Mouse (Mus musculus) liver, postnatal 0 days (tissue): ENCODE results near the gene Ctcf. TPM values are rescaled to one million over a fixed set of nuclear protein-coding genes. Genes with fewer than 3 reads are reported as not detected.

Experiments used
- ATAC-seq: fragments of 200-750 bp; cut with Nextera tagmentation; 2 replicates; pipeline ENCODE4 v1.8.0; 2017; ENCODE audit warnings: mild to moderate bottlenecking, moderate library complexity
- DNase-seq: peaks from one replicate; pipeline ENCODE4 v3.0.0-alpha.2; 2016
- H3K27ac ChIP-seq: fragments of 300-500 bp; sonication (generic); 2 replicates; pipeline ENCODE4 v1.5.1; 2014; ENCODE audit warnings: antibody characterized with exemption, moderate library complexity, mild to moderate bottlenecking, low read depth
- H3K27me3 ChIP-seq: fragments of 300-500 bp; sonication (generic); 2 replicates; pipeline ENCODE4 v1.6.1; 2014; ENCODE audit warnings: low read length, control low read depth, mixed read lengths; ENCODE audit not compliant: insufficient read depth
- H3K36me3 ChIP-seq: fragments of 300-500 bp; sonication (generic); replicated peaks from 2 replicates; pipeline ENCODE4 v1.6.1; 2014; ENCODE audit warnings: mild to moderate bottlenecking, control low read depth, low read length, moderate library complexity, mixed read lengths; ENCODE audit not compliant: insufficient read depth
- H3K4me1 ChIP-seq: fragments of 300-500 bp; sonication (generic); 2 replicates; pipeline ENCODE4 v1.6.1; 2014; ENCODE audit warnings: antibody characterized with exemption, mild to moderate bottlenecking, control low read depth; ENCODE audit not compliant: insufficient read depth
- H3K4me2 ChIP-seq: fragments of 300-500 bp; sonication (generic); 2 replicates; pipeline ENCODE4 v1.6.1; 2014; ENCODE audit warnings: low read depth, mild to moderate bottlenecking, low read length, moderate library complexity, mixed read lengths
- H3K4me3 ChIP-seq: fragments of 300-500 bp; sonication (generic); 2 replicates; pipeline ENCODE4 v1.5.1; 2014; ENCODE audit warnings: low read depth, low read length
- H3K9ac ChIP-seq: fragments of 300-500 bp; sonication (generic); replicated peaks from 2 replicates; pipeline ENCODE4 v1.6.1; 2014; ENCODE audit warnings: mild to moderate bottlenecking, moderate library complexity
- H3K9me3 ChIP-seq: fragments of 300-500 bp; sonication (generic); 2 replicates; pipeline ENCODE4 v1.6.1; 2016; ENCODE audit warnings: mild to moderate bottlenecking, control low read depth, low read length, mixed read lengths
- CTCF ChIP-seq: sonication (generic); IDR thresholded peaks from 2 replicates; pipeline ENCODE4 v1.5.1; 2016; ENCODE audit warnings: antibody characterized with exemption, low read depth
- EP300 ChIP-seq: IDR thresholded peaks from 2 replicates; pipeline ENCODE4 v1.6.1; 2016; ENCODE audit warnings: antibody characterized with exemption, low read depth, mild to moderate bottlenecking
- WGBS: fragments of 180-500 bp; shearing (Covaris S2); extraction: QIAGEN DNeasy Blood & Tissue Kit; methylation state at CpG from one replicate; pipeline ENCODE4 v1.1.7; 2014; ENCODE audit not compliant: insufficient replicate concordance; 5-methylcytosine and 5-hydroxymethylcytosine counted together
- polyA plus RNA-seq: library from polyadenylated mRNA; unstranded; fragments of >200 nt; fragmentation: Nextera tagmentation; extraction: Ambion mirVana; gene quantifications from 2 replicates; pipeline ENCODE4 v1.2.1, GENCODE M21; 2015

Gene Ctcf
- polyA plus RNA-seq, 1 experiment from 2014 or later: 41.1 TPM

DNA sequence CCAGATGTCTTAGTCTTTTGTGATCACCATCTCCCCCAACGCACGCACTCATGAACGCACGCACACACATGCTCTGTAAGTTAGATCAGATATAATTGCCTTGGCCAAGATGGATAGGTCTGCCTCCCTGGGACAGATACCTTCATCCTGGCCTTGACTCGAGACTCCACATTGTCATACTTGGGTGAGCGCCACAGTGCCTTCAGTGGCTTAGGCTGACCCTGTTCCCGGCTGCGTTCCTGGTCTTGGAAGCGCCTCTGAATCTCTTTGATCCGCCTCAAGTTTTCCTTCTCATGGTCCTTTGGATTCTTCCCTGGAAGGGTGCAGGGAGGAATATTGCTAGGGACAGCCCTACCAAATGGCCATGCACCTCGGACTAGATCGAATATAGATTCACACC is 70.1 kb downstream of the Ctcf start:
- Histone ChIP-seq H3K27me3 (no peaks in the 10 kb centered on the region), H3K36me3 (no peaks in the 10 kb centered on the region; the same call in 1 of the 2 replicates), H3K27ac (no peak overlapping the region), H3K4me1 (peaks cover 14% of the 10 kb centered on the region), H3K9ac (no peak overlapping the region), H3K9me3 (no peaks in the 10 kb centered on the region), H3K4me2 (no peak overlapping the region), H3K4me3 (no peak overlapping the region)
- no peak for TF ChIP-seq CTCF
- DNase-seq: no peak
- no peak for ATAC-seq
- WGBS: 84% methylated on average over 12 of the region's 12 CpGs

- 2% methylated on average over 55 of the region's 55 CpGs for WGBS
- H3K4me3 ChIP-seq: peak within 1 kb of the TSS; percentile 76
- H3K27me3 ChIP-seq: no peaks in the 10 kb centered on the region
- no peaks in the 10 kb centered on the region; the same call in 1 of the 2 replicates for H3K36me3 ChIP-seq
- H3K9me3 ChIP-seq: no peaks in the 10 kb centered on the region
- no peak within 1 kb of the TSS for H3K27ac ChIP-seq
- peak within 1 kb of the TSS; percentile 99 for H3K4me2 ChIP-seq
- H3K9ac ChIP-seq: peak within 1 kb of the TSS; percentile 61
- DNase-seq (peak; percentile 84), ATAC-seq (peak; percentile 81)
- TF ChIP-seq CTCF (no peak), EP300 (no peak)
- H3K4me1 ChIP-seq: peaks cover 10% of the 10 kb centered on the region
Measured at GRCm38 (mm10) chr8:105707498-105708403, 71.4 kb downstream of the Ctcf start, which contains the start of the genes 4933405L10Rik and Enkd1. Gene 4933405L10Rik, plus strand, starts transcription at chr8:105707655. Gene Enkd1, minus strand, starts transcription at chr8:105708210.

- Histone ChIP-seq H3K27me3 (no peaks in the 10 kb centered on the region), H3K4me1 (peaks cover 10% of the 10 kb centered on the region), H3K9ac (no peak overlapping the region), H3K4me3 (no peak overlapping the region), H3K27ac (no peak overlapping the region), H3K9me3 (no peaks in the 10 kb centered on the region), H3K4me2 (no peak overlapping the region), H3K36me3 (no peaks in the 10 kb centered on the region)
- TF ChIP-seq EP300 (no peak), CTCF (no peak)
- ATAC-seq (no peak), DNase-seq (no peak)
- WGBS: 89% methylated on average over 8 of the region's 8 CpGs
Measured at GRCm38 (mm10) chr8:105708675-105709074, 72.3 kb downstream of the Ctcf start.

DNA sequence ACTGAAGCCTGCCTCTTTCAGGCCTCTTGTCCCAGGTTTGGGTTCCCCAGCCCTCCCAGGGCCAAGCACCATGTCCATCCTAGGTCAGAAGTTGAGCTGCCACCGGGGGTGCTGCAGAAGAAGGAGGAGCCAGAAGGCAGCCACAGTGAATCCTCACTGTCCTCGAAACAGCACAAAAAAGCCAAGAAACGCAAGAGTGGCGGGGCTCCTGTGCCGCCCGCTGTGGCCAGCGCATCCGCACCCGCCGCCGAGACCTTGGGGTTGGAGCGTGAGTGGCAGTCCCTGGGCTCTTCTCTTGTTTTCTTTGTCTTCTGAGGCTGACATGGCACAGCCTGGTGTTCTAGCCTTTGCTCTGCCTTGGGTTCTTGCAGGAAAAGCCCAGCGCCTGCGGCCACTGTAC is 72.9 kb downstream of the Ctcf start:
- no peak overlapping the region for H3K4me3 ChIP-seq
- H3K9ac ChIP-seq: no peak overlapping the region
- no peak for TF ChIP-seq CTCF
- no peak for TF ChIP-seq EP300
- H3K4me1 ChIP-seq: peaks cover 10% of the 10 kb centered on the region
- no peak for ATAC-seq
- no peak overlapping the region for H3K27ac ChIP-seq
- H3K9me3 ChIP-seq: no peaks in the 10 kb centered on the region
- H3K27me3 ChIP-seq: no peaks in the 10 kb centered on the region
- H3K36me3 ChIP-seq: no peaks in the 10 kb centered on the region
- no peak overlapping the region for H3K4me2 ChIP-seq
- no peak for DNase-seq
- 79% methylated on average over 13 of the region's 14 CpGs for WGBS

GRCm38 (mm10) chr8:105712286-105712685 is 75.9 kb downstream of the Ctcf start:
- Histone ChIP-seq H3K36me3 (no peaks in the 10 kb centered on the region), H3K4me2 (no peak overlapping the region), H3K9ac (no peak overlapping the region), H3K9me3 (no peaks in the 10 kb centered on the region), H3K4me1 (peaks cover 6% of the 10 kb centered on the region), H3K4me3 (no peak overlapping the region), H3K27ac (no peak overlapping the region), H3K27me3 (no peaks in the 10 kb centered on the region)
- 73% methylated on average over 3 of the region's 3 CpGs for WGBS
- DNase-seq: no peak
- ATAC-seq: no peak
- TF ChIP-seq EP300 (no peak), CTCF (no peak)

DNA sequence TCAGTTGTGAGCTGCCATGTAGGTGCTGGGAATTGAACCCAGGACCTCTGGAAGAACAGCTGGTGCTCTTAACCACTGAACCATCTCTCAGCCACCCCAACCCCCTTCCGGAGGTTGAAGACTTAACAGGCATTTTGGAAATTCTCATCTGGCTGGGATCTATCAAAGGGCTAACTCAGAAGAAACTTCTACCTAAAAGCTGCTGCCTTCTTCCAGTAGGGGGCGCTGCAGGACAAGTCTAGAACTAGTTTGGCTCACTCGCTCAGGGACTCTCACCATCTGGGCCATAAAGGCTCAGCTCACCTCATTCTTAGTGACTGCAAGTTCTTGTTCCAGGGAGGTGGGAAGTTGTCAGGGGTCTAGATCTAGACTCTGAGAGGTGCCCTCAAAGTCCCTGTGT is 77.8 kb downstream of the Ctcf start:
- Histone ChIP-seq H3K36me3 (no peaks in the 10 kb centered on the region), H3K9ac (no peak overlapping the region), H3K9me3 (no peaks in the 10 kb centered on the region), H3K27ac (no peak overlapping the region), H3K4me3 (no peak overlapping the region), H3K4me2 (no peak overlapping the region), H3K27me3 (no peaks in the 10 kb centered on the region), H3K4me1 (no peaks in the 10 kb centered on the region)
- 5% methylated on average over 3 of the region's 3 CpGs for WGBS
- ATAC-seq (peak; percentile 71), DNase-seq (peak; percentile 92)
- peak; percentile 95 for TF ChIP-seq CTCF
- TF ChIP-seq EP300: peak; percentile 19; the same call in 1 of the 2 replicates
